Mouse (Mus musculus) lung, adult 18-20 months (tissue): Measurements from ENCODE around the gene Spert.
A peak's percentile ranks its signal among the peaks of the same experiment; 100 is the strongest.

Experiments
- DNase-seq, 2 experiments: peaks; one replicate each; pipeline ENCODE4 v3.0.0; 2022; ENCODE audit warnings: mixed read lengths in 2 of 2

Gene Spert

DNA sequence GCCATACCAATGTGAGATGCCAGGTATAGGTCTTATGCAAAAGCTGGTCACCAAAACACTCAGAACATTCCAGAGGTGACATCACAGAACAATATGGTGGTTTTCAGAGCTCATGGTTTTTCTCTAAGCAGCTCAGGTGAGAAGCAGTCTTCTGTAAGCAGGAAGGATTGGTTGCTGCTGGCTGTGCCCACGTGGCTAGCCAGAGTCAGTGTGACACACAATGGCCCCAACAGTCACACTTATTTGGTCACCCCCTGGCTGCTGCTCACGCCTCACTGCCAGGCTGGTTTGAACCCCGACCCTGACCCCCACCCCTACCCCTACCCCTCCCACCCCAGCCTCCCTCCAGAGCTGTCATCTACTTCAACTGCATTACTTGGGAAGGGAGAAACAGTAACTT is at the start of gene Spert:
Gene Spert (minus strand): TSS at position 139 of the 400 bp plus-strand sequence.
- no peak for DNase-seq

DNA sequence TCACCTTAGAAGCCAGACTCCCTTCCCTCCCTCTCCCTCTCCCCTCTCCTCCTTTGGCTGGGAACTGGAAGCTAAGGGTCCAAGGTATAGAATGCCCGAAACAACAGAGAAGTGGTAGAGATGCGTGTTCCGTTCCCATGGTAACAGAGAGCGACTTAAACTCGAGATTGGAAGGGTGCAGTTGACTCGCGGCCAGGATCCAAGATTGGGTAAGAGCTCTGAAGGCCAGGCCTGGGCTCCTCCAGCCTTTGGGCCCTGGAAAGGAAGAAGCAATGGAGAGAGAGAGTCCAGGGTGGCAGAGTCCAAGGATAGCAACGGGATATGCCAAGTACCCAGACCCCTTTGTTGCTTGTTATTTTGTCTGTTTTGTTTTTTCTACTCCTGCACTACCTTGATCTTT is 49.2 kb upstream of the Spert start, which contains the start of gene Erich6b:
Gene Erich6b (plus strand): TSS at position 180 of the 400 bp plus-strand sequence.
- DNase-seq = no peak

DNA sequence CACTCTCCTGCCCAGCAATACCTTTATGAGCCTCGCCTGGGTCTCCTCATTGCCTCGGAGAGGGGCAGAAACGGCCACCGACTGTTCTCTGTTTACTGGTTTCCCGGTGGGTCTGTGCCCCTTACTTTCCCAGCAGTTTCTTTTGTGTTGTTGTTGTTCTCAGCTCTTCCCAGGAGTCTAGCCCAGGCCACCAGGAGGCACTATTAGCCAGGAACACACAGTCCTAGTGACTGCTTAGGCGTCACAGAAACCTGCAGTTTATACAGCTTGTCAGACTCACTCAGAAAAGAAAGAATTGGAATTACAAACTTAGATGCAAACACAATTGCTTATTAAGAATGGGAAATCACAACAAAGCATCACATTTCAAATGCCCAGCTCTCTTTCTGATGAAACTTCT is 48.5 kb upstream of the Spert start:
- DNase-seq = no peak

DNA sequence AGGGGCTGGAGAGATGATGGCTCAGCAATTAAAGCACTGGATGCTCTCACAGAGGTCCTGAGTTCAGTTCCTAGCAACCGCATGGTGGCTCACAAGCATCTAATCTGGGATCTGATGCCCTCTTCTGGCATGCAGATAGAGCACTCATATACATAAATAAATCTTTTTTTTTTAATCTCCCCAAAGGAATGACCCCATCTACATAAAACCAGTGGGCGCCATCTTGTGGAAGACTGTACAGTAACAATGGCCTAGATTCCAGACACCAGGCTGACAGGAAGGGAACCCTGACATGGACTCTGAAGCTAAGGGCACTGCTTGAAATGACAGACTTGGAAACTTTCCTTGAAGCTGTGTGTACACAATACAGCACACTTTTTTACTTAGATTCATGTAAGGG is 47.9 kb upstream of the Spert start:
- DNase-seq = no peak

DNA sequence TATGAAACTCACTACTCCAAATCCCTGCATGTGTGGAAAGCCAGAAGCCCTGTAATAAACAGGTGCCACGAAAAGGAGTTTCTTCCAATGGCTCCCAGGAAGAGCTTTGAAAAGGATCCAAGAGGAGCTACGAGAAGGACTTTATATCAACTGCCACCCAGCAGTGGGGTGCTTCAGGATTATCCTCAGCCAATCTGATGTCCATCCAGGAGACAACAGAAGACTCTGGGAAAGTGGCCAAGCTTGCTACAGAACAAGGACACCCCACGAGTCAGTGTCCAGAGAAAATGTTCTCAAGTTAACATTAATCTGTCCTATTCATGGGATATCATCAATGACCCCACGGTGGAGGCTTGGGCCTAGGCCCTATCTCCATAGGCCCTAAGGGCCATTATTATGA is 44.7 kb upstream of the Spert start:
- no peak for DNase-seq

DNA sequence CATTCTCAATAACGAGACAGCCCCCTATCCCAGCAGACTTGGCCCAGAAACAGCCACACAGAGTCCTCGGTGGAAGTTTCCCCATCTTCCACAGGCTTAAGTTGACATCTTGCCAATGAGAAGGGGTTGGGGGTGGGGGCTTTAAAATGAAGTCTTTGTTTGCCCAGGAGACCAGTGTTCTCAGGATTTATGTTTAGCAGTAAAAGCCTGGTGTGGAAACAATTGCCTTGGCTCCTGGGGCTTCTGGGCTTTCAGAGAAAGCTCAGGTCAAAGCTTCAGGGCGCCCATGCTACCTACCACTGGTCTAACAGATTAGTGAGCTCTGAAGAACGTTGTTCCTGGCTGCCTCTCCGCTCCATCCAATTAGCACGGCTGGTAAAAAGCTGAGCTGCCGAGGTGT is 43.2 kb upstream of the Spert start:
- no peak for DNase-seq

DNA sequence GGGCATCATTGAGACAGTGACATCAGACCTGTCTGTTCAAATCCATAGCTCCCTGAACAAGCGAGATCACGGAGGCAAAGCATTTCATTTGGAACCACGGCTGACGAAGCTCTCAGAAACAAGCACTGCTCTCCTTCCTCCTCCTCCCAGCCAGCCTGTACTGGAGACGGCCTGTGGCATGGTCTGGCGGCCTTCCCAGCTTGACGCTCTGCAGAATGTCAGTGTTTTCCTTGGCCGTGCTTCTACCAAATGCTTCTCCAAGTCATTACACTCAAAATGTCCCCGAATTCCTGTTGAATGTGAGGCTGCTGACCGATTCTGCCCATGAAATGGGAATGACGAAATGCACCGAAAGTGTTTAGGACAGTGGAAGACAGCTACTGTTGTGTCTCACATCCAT is 42.4 kb upstream of the Spert start:
- no peak for DNase-seq

DNA sequence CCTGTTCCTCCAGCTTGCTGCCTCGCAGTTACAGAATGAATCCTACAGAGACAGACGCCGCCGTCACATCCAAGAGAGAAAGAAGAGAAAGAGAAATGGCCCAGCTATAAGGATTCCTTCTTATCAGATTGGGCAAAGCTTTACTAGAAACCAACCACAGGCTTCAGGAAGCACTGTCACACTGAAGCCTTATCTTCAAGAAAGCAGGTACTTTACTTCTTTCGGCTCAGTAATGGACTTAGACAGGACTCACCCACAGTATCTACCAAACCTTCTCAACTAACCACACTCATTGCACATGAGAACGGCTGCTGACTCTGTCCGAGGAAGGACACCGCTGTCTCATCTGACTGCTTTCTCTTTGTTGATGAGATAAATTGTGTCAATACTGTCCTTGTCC is 36.0 kb upstream of the Spert start:
- no peak for DNase-seq

DNA sequence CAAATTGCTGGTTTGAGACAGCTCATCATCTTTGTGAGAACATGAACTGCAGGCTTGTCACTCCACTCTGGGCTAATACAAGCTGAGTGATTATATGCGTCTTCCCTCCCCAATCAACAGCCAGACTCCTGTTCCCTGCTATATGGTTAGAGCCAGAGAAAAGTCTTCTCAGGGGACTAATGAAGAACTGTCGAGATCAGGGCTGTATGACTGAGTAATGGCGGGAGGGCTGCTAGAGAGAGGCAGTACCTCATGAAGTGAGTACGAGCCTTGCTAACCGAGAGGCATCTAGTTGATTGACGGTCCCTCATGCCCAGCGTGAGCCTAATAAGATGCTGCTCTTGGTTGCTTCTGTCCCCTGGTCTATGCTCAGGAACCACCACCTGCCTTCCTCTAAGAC is 30.1 kb upstream of the Spert start:
- no peak for DNase-seq

DNA sequence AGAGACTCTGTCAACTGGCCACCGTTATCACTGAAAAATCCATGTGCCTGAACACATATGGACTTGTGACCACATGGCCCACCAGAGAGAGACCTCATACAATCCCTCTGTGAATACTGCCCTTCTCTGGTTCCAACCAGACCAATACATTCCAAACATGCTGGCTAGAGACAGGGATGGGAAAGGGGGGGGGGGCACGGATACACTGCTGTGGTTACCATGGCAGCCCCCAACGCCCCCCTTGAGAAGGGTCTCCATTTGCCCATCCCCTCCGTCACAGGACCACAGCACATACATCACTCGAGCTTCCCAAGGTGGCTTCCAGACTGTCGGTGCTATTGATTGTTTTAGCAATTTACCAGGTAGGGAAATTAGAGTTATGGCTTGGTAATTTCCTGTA is 23.5 kb upstream of the Spert start:
- no peak for DNase-seq

DNA sequence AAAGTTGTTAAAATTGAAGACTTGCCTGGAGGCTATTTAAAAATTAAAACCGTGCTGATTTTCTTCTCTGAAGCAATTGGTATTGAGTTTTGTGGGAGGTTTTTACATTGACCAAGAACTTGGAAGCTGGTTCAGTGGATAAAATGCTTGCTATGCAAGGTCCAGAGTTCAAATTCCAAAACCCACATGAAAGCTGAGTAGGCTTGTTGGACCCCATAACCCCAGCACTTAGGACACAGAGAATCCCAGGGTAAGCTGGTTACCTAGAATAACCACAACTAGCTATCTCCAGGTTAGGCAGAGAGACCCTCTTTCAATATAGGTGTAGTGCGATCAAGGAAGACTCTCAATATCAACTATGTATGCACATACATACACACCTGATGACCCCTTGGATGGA is 16.3 kb upstream of the Spert start:
- no peak for DNase-seq

DNA sequence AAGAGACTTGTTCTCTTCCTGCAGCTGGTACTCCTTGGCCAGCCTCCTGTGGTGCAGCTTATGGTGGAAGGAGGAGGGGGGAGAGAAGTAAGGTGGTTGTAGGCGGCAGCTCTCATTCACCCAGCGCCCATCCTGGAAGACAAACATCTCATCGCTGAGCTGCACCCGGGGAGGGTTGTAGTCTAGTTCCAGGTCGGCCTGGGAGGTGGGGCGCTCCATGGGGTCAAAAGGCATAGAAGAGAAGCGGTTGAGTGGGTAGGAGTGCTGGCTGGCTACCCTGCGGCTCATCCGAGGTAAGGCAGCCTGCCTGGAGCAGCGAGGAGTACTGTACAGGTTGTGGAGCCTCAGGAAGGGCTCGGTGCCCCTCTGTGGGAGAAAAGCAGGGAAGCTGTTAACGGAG is 9.0 kb downstream of the Spert start:
- no peak for DNase-seq

DNA sequence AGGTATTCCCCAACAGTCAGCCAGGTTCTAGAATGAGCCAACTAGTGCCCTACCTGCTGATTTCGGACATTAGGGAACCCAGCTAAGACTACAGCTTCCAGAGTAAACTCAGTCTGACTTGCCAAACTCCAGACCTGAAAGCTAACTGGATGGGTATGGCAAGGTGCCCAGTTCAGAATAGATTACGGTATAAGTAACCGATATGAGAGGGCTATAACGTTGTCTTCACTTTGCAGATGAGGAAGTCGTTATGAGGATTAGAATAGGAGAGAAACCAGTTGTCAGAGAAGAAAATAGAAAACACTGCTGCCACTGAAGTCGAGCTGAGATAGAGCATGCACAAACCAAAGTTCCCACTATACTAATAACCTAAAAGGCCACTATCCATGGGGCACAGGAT is 13.9 kb downstream of the Spert start:
- DNase-seq = no peak

DNA sequence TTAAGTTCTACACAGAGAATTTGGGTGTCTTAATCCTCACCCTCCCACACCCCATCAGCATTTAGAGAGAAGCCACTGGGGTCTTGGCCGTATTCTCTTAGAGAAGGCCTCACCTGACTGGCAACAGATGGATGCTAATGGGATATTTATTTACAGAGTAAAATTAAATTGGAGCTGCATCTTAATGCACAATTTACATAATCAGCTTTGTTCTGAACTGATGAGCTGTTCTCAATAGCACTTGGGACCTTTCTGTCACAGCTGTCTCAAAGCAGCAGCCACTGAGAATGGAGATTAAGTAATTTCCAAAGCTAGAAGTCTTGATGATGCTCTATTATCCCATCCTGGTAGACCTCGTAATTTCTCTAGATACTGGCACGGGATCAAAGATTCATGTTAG is 26.6 kb downstream of the Spert start:
- DNase-seq = no peak

DNA sequence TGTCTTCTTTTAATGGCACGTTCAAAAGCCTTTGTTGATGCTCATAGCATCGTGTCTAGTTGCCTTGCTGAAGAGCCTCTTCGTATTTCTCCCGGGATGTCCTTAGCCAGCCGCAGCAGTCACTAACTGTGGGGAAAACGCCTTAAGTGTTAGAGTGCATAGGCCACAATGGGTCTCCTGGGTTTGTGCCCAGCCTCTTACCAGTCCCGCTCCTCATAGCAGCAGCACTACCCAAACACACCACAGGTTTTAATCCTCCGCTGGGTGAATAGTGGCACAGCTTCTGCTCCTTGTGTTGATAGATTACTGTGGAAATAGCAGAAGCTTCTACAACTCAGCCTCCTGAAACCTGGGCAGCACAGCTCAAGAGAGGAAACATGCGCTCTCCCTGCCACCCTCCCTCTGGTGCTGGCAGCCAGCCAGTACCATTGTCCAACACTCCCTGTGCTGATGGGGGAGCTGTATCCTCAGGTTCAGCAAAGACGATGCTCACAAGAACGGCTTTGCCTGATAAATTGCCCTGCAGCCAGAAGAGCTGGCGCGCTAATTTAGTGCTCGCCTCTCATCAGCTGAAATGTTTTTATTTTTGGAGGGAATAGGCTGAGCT is 27.3 kb downstream of the Spert start:
- DNase-seq = peak; percentile 2 to 11

DNA sequence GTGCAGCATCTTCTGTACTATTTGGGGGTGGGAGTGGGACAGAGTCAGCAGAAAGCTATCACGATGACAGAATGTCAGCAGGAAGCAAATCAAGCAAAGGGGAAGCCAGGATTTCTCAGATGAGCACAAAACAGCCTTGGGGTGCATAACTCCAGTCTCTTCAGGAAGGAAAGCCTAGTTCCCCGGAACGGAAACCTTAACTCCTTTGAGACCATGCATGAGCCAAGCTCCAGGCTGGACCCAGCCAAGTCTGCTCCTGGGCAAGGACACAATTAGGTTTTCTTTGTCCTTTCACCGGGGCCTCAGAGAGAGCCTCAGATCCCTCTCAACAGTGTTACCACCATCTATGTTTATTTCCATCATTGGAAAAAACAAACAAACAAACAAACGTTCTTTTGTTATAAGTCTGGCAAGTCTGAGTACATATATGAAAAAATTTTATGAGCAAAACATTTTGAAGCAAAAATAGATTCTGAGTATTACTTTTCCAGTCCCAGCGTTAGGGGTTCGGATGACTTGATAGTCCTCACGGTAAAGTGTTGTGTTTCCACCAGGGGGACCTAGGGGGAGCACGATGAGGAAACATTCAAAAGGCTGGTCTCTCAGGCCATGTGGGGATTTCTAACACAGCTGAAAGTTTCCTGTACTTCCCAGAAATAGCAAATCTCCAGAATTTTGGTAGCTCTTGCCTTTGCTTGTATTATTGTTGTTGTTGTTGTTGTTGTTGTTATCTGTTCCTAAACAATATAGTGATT is 31.2 kb downstream of the Spert start:
- no peak for DNase-seq

DNA sequence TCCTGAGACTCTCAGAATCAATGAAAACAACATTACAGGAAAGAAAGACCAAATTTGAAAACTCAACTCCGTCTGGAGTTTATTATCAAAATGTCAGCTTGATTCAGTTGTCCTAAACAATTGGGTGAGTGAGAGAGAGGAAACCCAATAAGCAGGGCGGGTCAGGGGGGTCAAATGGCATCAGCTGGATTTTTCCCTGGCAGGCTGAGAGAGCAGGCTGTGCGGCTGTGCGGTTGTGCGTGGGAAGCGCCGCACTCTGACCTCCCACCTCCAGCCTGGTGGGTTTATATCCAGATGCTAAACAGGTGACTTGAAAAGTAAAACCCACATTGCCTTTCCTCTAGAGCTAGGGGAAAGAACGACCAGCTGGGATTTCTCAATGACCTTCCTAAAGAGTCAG is 51.2 kb downstream of the Spert start:
- DNase-seq = no peak

DNA sequence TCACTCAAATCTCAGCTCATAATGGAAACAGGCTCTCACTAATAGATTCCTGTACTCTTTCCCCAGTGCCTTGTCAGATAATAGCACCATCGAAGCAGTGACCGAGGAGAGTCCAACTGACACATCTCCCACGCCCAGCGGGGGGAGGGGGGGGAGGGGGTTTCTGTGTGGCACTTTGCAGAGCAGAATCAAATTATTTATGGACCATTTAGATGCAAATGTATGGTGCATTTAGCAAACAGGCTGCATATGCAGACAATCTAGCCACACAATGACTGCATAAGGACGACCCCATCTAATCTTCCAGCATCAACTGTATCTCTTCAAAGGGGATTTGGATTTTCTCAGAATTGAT is 51.9 kb downstream of the Spert start:
- DNase-seq = no peak

DNA sequence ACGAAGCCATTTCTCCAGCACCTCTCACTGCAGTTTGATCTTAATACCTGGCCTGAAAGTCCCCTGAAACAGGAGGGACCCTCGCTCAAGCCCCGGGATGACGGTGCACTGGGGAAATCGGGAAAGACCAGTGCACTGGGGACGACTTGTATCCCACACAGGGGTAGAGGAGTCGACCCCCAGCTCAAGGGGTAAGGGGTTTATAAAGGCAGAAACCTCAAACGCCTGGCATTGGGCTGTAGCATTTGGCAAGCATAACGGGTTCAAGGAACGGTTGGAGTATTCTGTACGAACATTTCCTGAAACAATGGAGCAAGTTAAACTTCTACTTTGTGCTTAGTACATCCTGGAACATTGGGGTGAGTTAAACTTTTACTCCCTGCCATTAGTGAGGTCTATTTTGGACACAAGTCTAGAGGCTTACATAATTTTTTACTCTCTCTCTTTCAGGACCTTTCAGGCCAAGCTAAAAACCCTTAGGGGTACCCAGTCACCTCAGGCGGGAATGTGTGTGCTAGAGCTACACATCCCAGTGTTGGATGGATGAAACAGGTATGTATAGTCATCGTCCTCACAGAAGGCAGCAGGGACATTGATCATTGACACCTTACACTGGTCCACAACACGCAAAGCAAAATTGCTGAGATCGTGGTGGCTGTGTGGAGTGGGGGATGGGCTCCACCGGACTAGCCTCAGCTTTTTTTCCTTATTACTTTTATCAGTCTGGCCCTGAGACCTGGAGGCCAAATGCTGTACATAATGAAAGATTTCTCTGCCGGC is 52.5 kb downstream of the Spert start:
- DNase-seq = no peak

DNA sequence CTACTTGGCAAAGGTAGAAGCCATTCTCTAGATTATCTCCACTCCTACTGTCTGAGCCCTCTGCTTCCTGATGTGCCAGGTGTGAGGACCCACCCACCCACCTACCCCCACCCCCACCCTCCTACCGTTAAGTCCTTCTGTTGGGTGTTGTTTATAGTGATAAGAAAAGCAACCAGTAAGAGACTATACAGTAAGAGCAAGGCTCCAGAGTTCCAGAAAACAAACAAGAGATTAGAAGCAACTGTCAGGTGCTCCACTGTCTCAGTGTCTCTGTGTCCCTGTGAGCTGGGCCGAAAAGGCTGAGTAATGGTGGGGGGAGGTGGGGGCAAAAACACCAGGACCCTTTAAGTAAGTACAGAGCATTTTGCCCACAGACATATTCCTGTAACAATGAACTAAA is 53.7 kb downstream of the Spert start:
- no peak for DNase-seq
